Mouse (Mus musculus): ENCODE results near the gene Tmem179. TPM values are rescaled to one million over a fixed set of nuclear protein-coding genes. Genes with fewer than 3 reads are reported as not detected.

Gene Tmem179
- polyA plus RNA-seq, 1 experiment from 2014 or later = 0.41 TPM

- WGBS = 65% methylated on average over 4 of the region's 4 CpGs
- no peaks in the 10 kb centered on the region for H3K36me3 ChIP-seq (ENCODE audit: control insufficient read depth, insufficient read depth, low read length)
- ATAC-seq (ENCODE audit: low read depth) = no peak
- H3K9ac ChIP-seq (ENCODE audit: low read length) = no peak overlapping the region
- no peak overlapping the region for H3K4me3 ChIP-seq (ENCODE audit: low read length)
- H3K4me2 ChIP-seq (ENCODE audit: low read depth, low read length) = no peak overlapping the region
- H3K27ac ChIP-seq (ENCODE audit: low read length) = no peak overlapping the region
- H3K4me1 ChIP-seq (replicated peaks; ENCODE audit: control insufficient read depth, insufficient read depth, low read length) = no peaks in the 10 kb centered on the region
- no peaks in the 10 kb centered on the region for H3K27me3 ChIP-seq (ENCODE audit: control insufficient read depth, insufficient read depth, low read depth, low read length)
- no peaks in the 10 kb centered on the region for H3K9me3 ChIP-seq (ENCODE audit: control insufficient read depth, low read length)
Observed at GRCm38 (mm10) chr12:112463209-112463608, 53.3 kb downstream of the Tmem179 start.

DNA sequence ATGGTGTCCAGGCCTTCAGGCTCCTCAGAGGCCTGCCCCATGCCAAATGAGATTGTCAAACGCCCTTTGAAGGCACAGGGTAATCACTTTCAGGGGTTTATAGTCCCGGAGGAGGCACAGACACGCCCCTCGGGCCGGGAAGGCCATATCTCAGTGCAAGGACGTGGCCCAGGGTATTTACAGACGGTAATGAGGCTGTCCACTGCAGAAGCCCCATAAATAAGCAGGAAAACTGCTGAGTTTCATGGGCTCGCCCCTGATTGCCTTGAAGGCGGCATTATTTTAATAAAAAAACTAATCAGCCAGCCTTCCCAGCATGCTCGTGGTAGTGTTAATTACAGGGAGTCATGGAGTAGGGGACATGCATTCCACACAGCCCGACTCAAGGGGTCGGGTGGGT lies 54.1 kb downstream of the Tmem179 start:
- WGBS = 69% methylated on average over 12 of the region's 12 CpGs
- Histone ChIP-seq H3K9me3 (ENCODE audit: control insufficient read depth, low read length) (no peaks in the 10 kb centered on the region), H3K4me2 (ENCODE audit: low read depth, low read length) (no peak overlapping the region), H3K36me3 (ENCODE audit: control insufficient read depth, insufficient read depth, low read length) (no peaks in the 10 kb centered on the region), H3K27ac (ENCODE audit: low read length) (no peak overlapping the region), H3K4me3 (ENCODE audit: low read length) (no peak overlapping the region), H3K9ac (ENCODE audit: low read length) (no peak overlapping the region), H3K4me1 (replicated peaks; ENCODE audit: control insufficient read depth, insufficient read depth, low read length) (no peaks in the 10 kb centered on the region), H3K27me3 (ENCODE audit: control insufficient read depth, insufficient read depth, low read depth, low read length) (no peaks in the 10 kb centered on the region)
- no peak for ATAC-seq (ENCODE audit: low read depth)

GRCm38 (mm10) chr12:112457839-112458238 lies 58.7 kb downstream of the Tmem179 start:
- no peak overlapping the region for H3K4me2 ChIP-seq (ENCODE audit: low read depth, low read length)

DNA sequence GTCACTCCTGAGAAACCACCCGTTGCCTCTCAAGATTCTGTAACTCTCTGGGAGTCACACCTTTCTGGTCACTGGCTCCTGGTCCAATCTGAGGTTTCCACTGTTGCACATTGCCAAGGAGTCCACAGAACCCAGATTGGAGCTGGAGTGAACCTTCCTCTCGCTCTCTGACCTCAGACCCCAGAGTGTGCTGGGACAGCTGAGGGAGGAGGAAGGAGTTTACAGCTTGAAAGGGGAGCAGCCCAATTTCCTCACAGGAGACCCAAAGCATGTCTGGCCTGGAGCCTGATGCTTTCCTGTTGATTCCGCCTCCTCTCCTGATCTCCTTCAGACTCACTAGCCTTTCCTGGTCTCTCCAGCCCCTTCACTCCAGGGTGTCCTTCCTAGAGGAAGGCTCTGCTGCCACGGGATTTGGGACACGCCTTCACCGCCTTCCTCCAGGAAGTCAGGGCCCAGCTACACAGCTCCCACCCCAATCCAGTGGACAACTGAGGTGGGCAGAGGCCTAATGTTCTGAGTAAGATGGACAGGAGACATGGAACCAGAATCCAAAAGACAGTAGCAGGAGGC lies 60.3 kb downstream of the Tmem179 start:
- Histone ChIP-seq H3K36me3 (ENCODE audit: control insufficient read depth, insufficient read depth, low read length) (no peaks in the 10 kb centered on the region), H3K4me3 (ENCODE audit: low read length) (no peak overlapping the region), H3K4me2 (ENCODE audit: low read depth, low read length) (no peak overlapping the region), H3K9ac (ENCODE audit: low read length) (no peak overlapping the region), H3K27ac (ENCODE audit: low read length) (peak overlapping the region; percentile 0; the same call in 1 of the 2 replicates), H3K27me3 (ENCODE audit: control insufficient read depth, insufficient read depth, low read depth, low read length) (no peaks in the 10 kb centered on the region), H3K4me1 (replicated peaks; ENCODE audit: control insufficient read depth, insufficient read depth, low read length) (no peaks in the 10 kb centered on the region), H3K9me3 (ENCODE audit: control insufficient read depth, low read length) (no peaks in the 10 kb centered on the region)
- ATAC-seq (ENCODE audit: low read depth) = peak; percentile 61
- WGBS = 52% methylated on average over 6 of the region's 6 CpGs

More at GRCm38 (mm10) chr12:112457839-112458238, 58.7 kb downstream of the Tmem179 start:
- no peak overlapping the region for H3K4me3 ChIP-seq (ENCODE audit: low read length)
- no peaks in the 10 kb centered on the region for H3K36me3 ChIP-seq (ENCODE audit: control insufficient read depth, insufficient read depth, low read length)
- no peak for ATAC-seq (ENCODE audit: low read depth)
- H3K27me3 ChIP-seq (ENCODE audit: control insufficient read depth, insufficient read depth, low read depth, low read length) = no peaks in the 10 kb centered on the region
- H3K27ac ChIP-seq (ENCODE audit: low read length) = no peak overlapping the region
- no peaks in the 10 kb centered on the region for H3K4me1 ChIP-seq (replicated peaks; ENCODE audit: control insufficient read depth, insufficient read depth, low read length)
- H3K9me3 ChIP-seq (ENCODE audit: control insufficient read depth, low read length) = no peaks in the 10 kb centered on the region
- WGBS = 45% methylated on average over 4 of the region's 4 CpGs
- no peak overlapping the region for H3K9ac ChIP-seq (ENCODE audit: low read length)

GRCm38 (mm10) chr12:112451826-112452225 lies 64.7 kb downstream of the Tmem179 start:
- H3K4me1 ChIP-seq (replicated peaks; ENCODE audit: control insufficient read depth, insufficient read depth, low read length) = peaks cover 8% of the 10 kb centered on the region; the same call in 1 of the 2 replicates
- no peak overlapping the region for H3K9ac ChIP-seq (ENCODE audit: low read length)
- H3K27ac ChIP-seq (ENCODE audit: low read length) = no peak overlapping the region
- H3K4me2 ChIP-seq (ENCODE audit: low read depth, low read length) = no peak overlapping the region
- 88% methylated on average over 9 of the region's 9 CpGs for WGBS
- no peaks in the 10 kb centered on the region; the same call in 1 of the 2 replicates for H3K9me3 ChIP-seq (ENCODE audit: control insufficient read depth, low read length)
- ATAC-seq (ENCODE audit: low read depth) = no peak
- no peaks in the 10 kb centered on the region for H3K36me3 ChIP-seq (ENCODE audit: control insufficient read depth, insufficient read depth, low read length)
- no peak overlapping the region for H3K4me3 ChIP-seq (ENCODE audit: low read length)
- H3K27me3 ChIP-seq (ENCODE audit: control insufficient read depth, insufficient read depth, low read depth, low read length) = no peaks in the 10 kb centered on the region

DNA sequence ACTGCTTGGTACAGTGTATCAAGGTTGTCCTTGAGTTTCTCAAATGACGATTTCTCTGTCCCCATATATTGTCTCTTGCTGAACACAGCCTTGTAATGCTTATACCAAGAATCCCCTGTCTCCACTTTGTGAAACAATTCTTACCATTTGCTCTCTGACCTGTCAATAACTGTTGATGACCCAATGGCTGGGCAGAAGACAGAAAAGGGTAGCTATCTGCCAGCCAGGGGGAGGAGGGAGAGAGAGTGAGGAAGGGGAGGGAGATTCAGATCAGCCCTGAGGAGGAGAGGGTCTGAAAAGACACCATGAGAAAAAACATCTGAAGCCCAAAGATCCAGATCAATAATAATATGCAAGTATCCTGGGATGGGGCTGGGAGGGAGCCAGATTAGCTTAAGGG lies 65.2 kb downstream of the Tmem179 start:
- Histone ChIP-seq H3K9me3 (ENCODE audit: control insufficient read depth, low read length) (no peaks in the 10 kb centered on the region; the same call in 1 of the 2 replicates), H3K9ac (ENCODE audit: low read length) (no peak overlapping the region), H3K4me1 (replicated peaks; ENCODE audit: control insufficient read depth, insufficient read depth, low read length) (peaks cover 8% of the 10 kb centered on the region; the same call in 1 of the 2 replicates), H3K36me3 (ENCODE audit: control insufficient read depth, insufficient read depth, low read length) (no peaks in the 10 kb centered on the region), H3K27ac (ENCODE audit: low read length) (no peak overlapping the region), H3K27me3 (ENCODE audit: control insufficient read depth, insufficient read depth, low read depth, low read length) (no peaks in the 10 kb centered on the region), H3K4me3 (ENCODE audit: low read length) (no peak overlapping the region), H3K4me2 (ENCODE audit: low read depth, low read length) (no peak overlapping the region)
- ATAC-seq (ENCODE audit: low read depth) = no peak
- 67% methylated on average over 1 of the region's 1 CpGs for WGBS

DNA sequence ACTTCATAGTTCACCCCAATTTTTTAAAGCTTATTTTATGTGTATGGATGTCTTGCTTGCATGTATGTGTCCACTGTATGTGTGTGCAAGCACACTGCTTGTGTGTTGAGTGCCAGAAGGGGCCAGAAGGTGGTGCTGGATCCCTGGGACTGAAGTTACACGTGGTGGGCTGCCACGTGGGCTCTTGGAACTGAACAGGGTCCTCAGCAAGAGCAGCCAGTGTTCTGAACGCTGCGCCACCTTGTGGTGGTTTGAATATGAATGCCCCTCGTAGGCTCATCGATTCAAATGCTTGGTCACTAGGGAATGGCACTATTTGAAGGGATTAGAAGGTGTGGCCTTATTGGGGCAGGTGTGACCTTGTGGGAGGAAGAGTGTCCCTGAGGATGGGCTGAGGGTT lies 65.7 kb downstream of the Tmem179 start:
- H3K27me3 ChIP-seq (ENCODE audit: control insufficient read depth, insufficient read depth, low read depth, low read length) = no peaks in the 10 kb centered on the region
- no peaks in the 10 kb centered on the region for H3K36me3 ChIP-seq (ENCODE audit: control insufficient read depth, insufficient read depth, low read length)
- H3K27ac ChIP-seq (ENCODE audit: low read length) = no peak overlapping the region
- no peaks in the 10 kb centered on the region; the same call in 1 of the 2 replicates for H3K9me3 ChIP-seq (ENCODE audit: control insufficient read depth, low read length)
- H3K4me2 ChIP-seq (ENCODE audit: low read depth, low read length) = no peak overlapping the region
- ATAC-seq (ENCODE audit: low read depth) = no peak
- 25% methylated on average over 6 of the region's 6 CpGs for WGBS
- no peak overlapping the region for H3K4me3 ChIP-seq (ENCODE audit: low read length)
- no peak overlapping the region for H3K9ac ChIP-seq (ENCODE audit: low read length)
- H3K4me1 ChIP-seq (replicated peaks; ENCODE audit: control insufficient read depth, insufficient read depth, low read length) = peaks cover 8% of the 10 kb centered on the region; the same call in 1 of the 2 replicates

Other genes with a start within 250 kb of the Tmem179 start
- 0.10 TPM in 2 replicates for gene A530016L24Rik, start 27.3 kb downstream of the Tmem179 start, polyA plus RNA-seq (2015; fragmentation: Nextera tagmentation; extraction: Ambion mirVana)
- 3.5 and 3.7 TPM in 2 replicates for gene Inf2, start 72.0 kb upstream of the Tmem179 start, polyA plus RNA-seq (2015; fragmentation: Nextera tagmentation; extraction: Ambion mirVana)
- gene Adssl1, start 103.3 kb upstream of the Tmem179 start, polyA plus RNA-seq (2015; fragmentation: Nextera tagmentation; extraction: Ambion mirVana) = 9.4 and 10.3 TPM in 2 replicates
- gene Siva1, start 127.9 kb upstream of the Tmem179 start, polyA plus RNA-seq (2015; fragmentation: Nextera tagmentation; extraction: Ambion mirVana) = 181 and 206 TPM in 2 replicates
- gene Akt1, start 158.1 kb upstream of the Tmem179 start, polyA plus RNA-seq (2015; fragmentation: Nextera tagmentation; extraction: Ambion mirVana) = 42.4 and 43.5 TPM in 2 replicates
- gene Zbtb42, start 162.1 kb upstream of the Tmem179 start, polyA plus RNA-seq (2015; fragmentation: Nextera tagmentation; extraction: Ambion mirVana) = 11.1 and 11.3 TPM in 2 replicates
- gene Cep170b, start 203.7 kb upstream of the Tmem179 start, polyA plus RNA-seq (2015; fragmentation: Nextera tagmentation; extraction: Ambion mirVana) = 13.5 and 15.8 TPM in 2 replicates
- 15.0 and 20.3 TPM in 2 replicates for gene Pld4, start 243.9 kb upstream of the Tmem179 start, polyA plus RNA-seq (2015; fragmentation: Nextera tagmentation; extraction: Ambion mirVana)

All from lung, embryonic 16.5 days (tissue).